Mouse (Mus musculus) left cerebral cortex, adult 8-10 months (tissue): ENCODE data around the gene G430095P16Rik. TPM values are rescaled to one million over a fixed set of nuclear protein-coding genes. Genes with fewer than 3 reads are reported as not detected.
A peak's percentile ranks its signal among the peaks of the same experiment; 100 is the strongest.

Experiments
- DNase-seq, 2 experiments: peaks; one replicate each; pipeline ENCODE4 v3.0.0; 2022; ENCODE audit warnings: low spot score in 2 of 2
- total RNA-seq, 4 experiments: library from RNA; stranded (reverse); gene quantifications; 2 replicates each; pipeline ENCODE4 v1.2.4; 2022

G430095P16Rik gene
- total RNA-seq, 4 experiments from 2014 or later, result 0.55 TPM; not detected in 3

DNA sequence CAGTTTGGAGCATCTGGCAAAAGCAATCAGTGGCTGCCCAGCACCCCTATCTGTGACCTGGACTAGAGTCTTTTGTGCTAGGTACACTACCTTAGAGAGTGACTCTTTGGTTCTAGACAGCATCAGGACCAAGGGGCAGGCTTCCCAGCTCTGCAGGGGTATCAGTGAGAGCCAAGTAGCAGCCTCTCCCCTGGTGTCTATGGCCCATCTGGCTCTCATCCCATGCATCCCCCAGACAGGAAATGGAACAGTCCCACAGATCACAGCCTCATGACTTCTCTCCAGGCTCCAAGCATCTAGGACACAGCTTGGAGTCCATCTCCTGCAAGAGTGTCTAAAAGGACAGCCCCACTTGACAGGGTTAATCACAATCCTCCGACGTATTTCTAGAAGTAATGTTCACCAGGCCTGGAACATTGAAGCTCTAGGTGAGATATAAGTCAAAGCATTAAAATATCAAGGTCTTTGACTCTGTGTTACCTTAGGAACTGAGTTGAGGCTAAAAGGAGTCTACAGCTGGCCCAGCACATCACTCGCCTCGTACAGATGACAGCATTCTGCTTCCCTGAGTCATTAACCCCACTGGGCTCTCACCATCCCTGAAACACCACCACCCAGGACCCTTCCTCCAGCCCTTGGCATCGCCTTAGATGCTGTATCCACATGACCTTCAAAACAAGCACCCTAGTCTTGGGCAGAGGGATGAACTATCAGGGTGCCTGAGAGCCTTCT is 3.7 kb upstream of the G430095P16Rik start:
- no peak for DNase-seq

DNA sequence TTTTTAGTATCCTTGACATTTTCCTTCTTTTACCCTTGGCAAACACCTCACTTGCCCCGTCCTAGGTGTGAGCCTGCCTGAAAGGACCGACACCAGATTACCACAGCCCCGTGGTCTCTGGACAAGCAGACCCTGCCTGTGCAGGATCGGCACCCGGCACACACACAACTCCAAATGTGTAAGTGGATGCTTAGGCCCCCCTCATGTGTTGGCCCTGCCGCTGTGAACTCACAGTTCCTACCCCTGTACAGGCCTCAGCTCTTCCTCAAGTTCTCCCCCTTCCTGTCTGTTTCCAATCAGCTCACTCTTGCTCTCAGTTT is 317 bp upstream of the G430095P16Rik start:
- DNase-seq, result no peak

DNA sequence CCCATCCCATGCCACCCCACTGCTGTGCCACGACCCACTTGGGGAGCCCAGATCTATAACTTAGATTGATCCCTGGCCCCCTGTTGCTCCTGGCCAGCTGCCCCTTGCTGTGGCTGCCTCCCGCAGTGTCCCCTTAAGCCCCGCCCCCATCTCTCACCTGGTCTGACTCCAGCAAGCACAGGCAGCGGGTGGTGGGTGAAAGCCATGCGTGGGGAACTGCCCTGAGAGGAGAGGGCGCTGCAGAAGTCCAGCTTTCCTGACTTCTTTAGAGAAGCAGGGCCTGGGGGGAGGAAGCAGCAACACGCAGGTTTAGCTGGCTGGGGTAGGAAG is 729 bp downstream of the G430095P16Rik start:
- no peak for DNase-seq

DNA sequence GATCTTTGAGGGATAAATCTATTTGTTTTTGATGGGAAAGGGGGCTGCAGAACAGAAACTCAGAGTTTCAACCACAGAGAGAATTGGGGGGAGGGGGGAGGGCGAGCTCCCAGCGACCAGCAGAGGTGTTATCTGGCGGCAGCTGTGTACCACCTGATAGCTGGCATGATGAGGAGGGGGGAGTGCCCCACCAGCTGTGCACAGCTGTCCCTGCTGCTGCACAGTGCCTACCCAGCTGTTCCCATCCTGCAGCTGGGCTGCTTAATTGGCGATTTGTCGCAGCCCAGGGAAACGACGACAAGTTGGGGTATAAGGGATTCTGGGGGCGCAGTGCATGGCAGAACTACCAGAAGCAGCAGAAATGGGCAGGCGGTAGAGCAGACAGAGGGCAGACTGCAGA is 1.9 kb downstream of the G430095P16Rik start:
- DNase-seq, result no peak

DNA sequence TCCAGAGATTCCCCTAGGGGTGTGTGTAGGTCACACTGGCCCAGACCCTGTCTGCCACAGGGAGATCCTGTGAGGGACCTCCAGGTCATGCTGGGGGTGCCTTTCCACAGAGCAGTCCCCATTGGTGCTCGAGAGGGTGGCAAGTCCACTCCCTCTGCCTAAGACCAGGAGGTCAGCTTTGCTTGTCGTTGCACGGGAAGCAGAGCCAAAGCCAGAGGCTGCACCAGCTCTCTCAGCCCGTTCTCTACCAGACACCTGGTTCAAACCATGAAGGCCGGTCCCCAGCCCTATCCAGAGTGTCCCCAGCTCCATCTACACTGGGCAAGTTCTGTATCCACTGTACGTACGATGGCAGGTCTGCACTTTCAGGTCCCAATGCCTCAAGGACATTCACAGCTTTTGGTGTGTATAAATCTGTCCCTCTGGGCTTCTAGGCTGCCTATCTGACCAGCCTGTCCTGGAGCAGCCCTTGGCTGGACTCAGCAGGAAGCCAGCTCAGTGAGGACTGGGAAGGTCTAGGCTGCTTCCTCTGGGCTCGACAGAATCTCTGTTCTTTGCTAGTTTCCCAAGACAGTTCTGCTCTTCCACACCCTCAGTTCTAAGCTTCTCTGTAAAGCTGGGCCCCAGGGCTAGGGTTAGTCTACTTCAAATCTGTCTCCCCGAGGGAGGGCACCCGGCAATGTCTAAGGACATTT is 2.6 kb downstream of the G430095P16Rik start:
- no peak for DNase-seq

DNA sequence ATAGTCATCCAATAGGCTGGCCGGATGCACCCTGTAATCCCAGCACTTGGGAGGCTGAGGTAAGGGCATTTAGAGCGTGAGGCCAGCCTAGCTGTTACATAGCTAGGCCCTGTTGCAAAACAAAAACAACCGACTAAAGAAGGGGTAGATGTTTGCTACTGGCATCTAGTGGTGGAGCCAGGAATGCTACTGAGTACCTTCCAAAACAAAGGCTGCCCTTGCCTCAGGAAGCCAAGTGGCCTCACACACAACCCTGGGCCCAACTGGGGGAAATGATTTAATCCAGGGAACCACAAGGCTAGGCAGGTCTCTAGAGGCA is 3.1 kb downstream of the G430095P16Rik start:
- no peak for DNase-seq

DNA sequence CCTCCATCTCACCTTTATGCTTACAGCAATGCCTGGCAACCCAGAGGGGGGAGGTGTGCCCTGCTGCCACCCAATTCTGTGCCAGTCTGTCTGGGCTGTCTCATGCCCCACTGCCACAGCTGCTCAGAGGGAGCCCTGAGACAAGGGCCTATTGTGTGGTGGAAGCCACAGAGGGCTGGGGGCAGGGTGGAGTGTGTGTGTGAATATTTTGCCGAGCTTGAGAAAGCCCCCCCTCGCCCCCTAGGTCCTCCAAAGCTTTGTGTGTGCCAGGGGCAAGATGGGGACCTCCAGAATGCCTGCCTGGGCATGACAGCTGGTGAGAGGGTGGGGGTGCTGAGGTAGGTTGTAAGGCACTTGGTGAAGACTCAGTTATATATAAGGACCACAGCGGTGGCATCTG is 5.7 kb downstream of the G430095P16Rik start:
- no peak for DNase-seq

DNA sequence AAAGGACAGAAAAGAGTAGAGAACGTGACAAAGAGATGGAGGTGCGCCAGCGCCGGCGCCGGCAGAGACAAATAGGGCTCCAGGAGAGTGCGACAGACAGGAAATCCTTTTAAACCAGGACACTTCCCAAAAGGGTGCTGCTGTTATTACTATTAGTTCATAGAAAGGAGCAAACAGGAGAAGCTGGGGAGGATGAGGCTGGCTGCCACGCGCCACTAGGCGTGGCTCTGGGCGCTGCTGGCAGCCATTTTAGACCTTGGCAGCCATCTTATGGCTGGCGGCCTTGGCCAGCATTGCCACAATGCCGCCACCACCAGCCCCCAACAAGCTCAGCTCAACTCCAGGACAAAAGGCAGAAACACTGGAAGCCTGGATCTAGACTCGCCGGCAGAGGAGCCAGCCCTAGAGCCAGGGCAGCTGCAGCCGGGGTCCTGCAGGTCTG is 7.1 kb downstream of the G430095P16Rik start:
- DNase-seq, result no peak

DNA sequence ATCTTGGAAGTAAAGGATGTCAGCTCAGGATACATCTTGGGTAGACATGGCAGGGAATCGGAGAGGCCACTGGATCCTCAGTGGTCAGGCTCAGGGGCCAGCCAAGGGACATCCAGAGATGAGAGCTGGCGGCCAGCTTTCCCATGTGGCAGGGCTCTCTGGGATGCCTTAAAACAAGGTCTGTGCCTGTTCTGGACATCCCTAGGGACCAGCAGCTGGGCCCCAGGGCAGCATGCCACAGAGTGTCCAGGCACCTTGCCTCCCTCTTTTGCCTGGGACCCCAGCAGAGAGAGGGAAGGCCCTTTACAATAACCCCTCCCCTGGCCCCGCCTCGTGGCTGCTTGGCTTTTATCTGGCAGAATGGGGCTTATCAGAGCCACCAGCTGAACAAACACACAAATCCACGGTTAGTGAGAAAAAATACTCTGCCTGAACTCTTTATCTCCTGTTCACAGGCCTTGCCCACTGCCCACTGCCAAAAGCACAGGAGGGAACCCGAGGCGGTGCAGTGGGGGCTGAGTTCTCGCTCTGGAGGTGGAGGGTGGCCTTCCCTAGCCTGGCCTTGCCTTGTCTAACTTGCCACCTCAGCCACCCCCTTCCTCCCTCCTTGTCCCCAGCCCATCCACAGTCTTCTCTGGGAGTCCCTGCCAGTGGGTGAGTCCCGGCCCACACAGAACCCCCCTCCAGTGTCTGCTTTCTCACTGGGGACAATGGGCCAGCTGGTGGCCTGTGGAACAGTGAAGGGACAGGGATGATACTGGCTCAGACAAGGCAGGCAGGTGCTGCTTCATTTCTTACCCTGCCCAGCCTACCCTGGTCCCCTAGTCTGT is 7.9 kb downstream of the G430095P16Rik start:
- no peak for DNase-seq

DNA sequence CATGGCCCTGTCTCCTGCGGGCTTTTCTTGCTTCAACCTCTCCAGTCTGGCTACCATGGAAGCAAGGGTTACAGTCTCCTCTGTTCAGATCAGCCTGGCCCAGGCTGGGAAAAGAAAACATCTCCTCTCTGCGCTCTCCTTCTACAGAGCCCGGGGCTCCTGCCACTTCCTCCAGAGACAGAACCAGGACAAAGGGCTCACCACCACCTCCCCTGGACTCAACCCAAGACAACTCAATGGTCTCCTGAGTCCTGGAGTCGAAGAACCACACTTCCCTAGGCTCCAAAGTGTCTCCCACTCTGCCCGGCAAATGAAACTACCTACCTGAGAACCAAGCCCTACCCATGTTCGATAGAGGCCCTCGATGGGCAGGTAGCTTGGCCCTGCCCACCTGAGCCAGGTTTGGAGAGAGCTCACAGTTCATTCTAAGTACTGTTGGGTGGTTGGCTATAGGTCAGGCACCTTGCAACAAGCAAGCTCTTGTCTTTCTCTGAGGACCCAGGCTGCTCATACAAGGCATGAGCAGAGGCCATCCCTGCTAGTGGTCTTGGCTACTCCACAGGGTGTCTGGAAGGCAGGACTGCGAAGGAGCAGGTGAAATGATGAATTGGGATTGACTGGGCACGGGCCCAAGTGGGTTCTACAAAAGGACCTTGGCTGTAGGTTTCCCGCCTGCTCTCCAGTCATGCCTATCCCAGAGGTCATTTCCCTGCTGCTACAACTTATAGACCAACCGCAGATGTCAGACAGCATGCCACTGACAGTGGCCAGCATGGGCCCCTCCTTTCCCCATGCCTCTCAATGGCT is 8.8 kb downstream of the G430095P16Rik start:
- no peak for DNase-seq

DNA sequence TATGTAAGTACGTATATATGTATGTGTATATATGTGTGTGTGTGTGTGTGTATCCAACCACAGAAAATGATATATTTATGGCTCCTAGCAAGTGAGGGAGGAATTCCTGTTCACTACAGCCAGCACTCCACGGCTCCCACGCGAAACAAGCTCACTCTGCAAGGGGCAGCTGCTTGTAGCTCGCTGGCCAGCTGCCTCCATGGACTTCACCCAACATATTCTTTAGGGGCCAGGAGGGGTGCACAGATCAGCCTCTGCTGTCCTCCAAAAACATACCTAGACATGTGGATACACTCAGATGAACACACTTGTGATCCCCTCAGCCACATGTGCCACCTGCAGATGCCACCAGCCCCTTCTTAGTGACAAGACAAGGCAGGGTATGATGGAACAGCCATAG is 9.7 kb downstream of the G430095P16Rik start:
- no peak for DNase-seq

DNA sequence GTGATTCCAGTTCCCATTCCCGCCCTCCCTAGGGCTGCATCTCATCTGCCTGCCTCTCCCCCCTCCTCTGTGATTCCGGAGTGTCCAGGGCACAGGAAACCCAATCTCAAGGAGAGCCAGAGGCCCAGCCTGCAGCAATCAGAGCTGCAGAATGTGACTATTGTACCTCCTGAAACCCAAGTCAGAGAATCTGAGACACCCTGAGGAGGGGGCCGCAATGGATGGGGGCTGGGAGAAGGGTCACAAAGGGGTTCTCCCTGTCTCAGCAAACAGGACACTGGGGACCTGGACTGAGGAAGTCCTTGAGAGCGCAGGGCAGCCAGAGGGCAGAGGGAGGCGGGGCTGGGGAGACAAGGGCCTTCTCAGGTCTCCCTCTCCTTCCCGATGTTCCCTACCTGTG is 10.2 kb downstream of the G430095P16Rik start:
- no peak for DNase-seq

DNA sequence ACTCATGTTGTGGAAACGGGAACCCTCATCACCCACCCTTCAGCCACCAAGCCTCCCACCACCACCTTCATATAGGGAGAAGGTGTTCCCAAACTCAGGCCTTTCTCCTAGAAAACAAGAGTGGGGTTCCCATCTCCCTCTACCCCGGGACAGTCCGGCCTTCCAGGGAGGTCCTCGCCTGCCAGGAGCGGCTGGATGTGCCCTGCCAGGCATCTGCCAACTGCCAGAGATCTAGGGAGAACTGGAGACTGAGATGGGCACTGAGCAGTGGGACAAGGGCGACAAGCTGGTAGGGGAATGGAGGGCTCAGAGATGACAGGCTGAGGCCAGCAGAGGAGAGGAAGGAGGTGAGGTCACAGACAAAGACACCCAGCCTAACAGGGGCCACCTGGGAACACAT is 11.2 kb downstream of the G430095P16Rik start:
- DNase-seq, result no peak

DNA sequence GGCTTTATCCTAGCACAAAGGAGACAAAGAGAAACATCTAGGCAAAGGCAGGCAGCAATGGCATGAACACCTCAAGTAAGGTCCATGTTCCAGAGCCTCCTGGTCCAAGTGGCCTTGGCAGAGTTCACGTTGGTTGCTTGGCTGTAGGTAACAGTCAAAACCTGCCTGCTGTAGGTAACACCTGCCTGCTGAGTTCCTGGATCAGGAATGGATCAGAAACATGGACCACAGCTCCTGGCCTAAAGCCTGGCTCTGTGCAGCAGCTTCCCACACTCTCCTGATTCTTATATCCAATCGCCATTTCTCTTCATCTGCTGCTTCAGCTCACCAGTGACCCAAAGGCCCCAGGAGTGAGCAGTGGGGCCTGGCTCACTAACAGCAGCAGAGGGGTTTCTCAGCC is 11.9 kb downstream of the G430095P16Rik start:
- no peak for DNase-seq

DNA sequence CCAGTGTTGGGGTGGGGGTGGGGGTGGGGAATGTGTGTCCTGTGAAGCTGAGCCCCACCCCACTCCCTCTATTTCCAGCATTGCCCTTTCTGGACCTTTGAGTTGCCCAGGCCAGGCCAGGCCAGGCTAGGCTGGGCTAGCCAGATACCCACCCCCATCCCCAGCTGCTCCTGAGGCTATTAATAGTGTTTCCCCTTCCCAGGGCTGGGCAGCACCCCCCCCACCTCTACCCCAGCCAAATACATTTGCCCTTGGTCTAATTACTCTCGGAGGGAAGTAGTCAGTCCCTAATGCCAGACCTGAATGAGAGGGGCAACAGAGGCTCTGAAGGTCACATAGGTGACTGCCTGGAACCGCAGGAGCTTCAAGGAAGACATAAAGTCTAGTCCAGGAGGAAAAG is 12.8 kb downstream of the G430095P16Rik start:
- DNase-seq, result no peak

DNA sequence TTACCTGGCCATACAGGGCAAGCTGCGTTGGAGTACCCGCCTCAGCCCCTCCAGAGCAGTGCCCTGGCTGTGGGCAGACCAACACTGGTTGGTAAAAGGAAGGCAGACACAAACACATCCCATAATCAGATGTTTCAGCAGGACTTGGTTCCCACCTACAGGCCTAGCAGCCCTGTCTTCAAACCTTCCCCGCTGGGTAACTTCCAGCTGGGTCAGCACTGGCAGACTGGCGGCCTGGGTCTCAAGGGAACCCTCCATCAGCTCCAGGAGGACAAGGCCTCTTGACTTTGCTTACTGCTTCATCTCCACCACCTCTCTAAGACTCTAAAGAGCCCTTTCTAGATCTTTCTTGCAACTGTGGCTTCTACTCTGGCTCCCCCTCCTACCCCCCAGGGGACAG is 13.7 kb downstream of the G430095P16Rik start:
- DNase-seq, result no peak

DNA sequence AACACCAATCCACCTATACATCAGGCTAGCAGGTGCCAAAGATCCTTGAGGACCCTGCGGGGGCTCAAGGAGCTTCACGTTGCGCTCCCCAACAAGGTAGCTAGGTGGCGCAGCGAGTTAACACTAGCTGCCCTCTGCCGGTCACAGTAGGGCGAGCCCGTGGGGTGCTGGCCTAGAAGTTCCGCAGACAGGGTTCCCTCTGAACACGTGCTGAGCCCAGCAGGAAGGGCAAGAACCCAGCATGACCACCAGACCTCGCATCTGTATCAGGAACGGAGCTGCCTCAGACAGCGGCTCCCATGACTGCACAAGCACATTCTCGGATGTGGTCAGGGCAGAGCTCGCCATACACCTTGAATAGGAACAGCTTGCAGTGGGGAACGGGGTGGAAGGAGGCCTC is 14.8 kb downstream of the G430095P16Rik start:
- peak in 1 of 2 experiments; percentile 63 for DNase-seq

DNA sequence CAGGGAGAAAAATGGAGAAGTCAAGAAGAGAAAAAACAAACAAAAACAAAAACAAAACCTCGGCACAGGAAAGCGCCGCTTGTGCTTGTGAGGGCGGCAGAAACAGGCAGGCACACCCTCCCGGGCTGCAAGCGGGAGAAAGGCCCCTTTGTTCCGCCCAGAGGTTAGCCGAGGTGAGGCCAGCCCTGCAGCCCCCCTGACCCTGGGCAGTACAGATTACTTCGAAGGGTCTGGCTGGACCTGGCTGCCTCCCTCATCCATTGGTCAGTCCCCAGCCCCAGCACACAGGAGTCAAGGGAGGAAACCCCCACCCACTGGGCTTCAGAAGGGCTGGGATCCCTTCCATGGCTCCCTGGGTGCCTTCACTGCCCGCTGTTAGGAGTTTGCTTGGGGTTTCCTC is 15.5 kb downstream of the G430095P16Rik start:
- DNase-seq, result no peak

DNA sequence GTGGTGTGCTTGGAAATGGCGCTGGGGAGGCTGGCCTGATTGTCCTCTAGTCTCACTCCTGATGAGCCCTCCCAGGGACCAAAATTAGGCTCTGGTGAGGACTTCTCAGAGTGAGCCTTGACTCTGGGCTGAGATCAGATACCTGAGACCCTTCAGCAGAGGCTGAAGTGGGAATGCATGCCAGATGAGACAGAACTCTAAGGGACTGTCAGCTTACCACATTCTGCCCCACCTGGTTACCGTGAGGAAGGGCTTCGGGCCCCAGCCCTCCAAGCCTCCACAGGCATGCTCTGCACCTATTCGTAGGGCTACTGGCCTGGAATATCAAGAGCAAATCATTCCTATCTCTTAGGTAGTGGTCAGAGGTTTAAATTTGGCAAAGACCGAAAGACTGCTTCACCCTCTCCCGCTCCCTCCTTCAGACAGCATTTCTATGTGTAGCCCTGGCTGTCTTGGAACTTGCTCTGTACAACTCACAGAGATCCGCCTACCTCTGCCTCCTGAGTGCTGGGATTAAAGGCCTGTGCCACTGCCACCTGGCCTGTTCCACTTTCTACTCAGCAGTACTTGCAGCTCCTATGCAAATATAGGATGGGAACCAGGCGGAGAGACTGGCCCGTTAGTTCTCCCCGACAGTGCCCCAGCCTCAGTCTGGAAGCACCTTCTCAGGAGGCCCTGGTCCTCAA is 16.1 kb downstream of the G430095P16Rik start:
- no peak for DNase-seq

DNA sequence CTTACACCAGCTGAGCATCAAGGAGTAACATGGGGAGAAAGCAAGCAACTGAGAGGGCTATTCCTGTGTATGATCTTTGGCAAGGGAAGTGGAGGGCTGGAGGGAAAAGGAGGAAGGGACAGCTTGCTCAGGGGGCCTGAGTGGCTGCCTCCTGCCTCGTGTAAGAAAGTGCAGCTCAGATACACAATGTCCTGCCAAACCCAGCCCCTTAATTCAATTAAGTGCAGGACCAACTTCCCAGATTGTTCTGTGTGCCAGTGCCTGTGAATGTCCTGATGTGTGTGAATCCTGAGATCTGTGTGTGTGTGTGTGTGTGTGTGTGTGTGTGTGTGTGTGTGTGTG is 16.6 kb downstream of the G430095P16Rik start:
- no peak for DNase-seq
